Mouse (Mus musculus) heart, embryonic 13.5 days (tissue): ENCODE data around the gene Ap3b1. TPM values are rescaled to one million over a fixed set of nuclear protein-coding genes. Genes with fewer than 3 reads are reported as not detected.

Experiments
- ATAC-seq: fragments of 200-750 bp; cut with Nextera tagmentation; 2 replicates; pipeline ENCODE4 v1.8.0; 2017; ENCODE audit warnings: moderate TSS enrichment; ENCODE audit not compliant: insufficient number of reproducible peaks, low FRiP score, low TSS enrichment; ENCODE audit errors: extremely low read depth
- H3K27ac ChIP-seq: fragments of 300-500 bp; sonication (generic); replicated peaks from 2 replicates; pipeline ENCODE4 v1.5.1; 2015; ENCODE audit warnings: moderate library complexity, mild to moderate bottlenecking, inconsistent platforms
- H3K27me3 ChIP-seq: fragments of 300-500 bp; sonication (generic); replicated peaks from 2 replicates; pipeline ENCODE4 v1.6.1; 2015; ENCODE audit warnings: mild to moderate bottlenecking, inconsistent platforms
- H3K36me3 ChIP-seq: fragments of 300-500 bp; sonication (generic); 2 replicates; pipeline ENCODE4 v1.6.1; 2015; ENCODE audit warnings: mild to moderate bottlenecking, inconsistent platforms
- H3K4me1 ChIP-seq: fragments of 300-500 bp; sonication (generic); 2 replicates; pipeline ENCODE4 v1.6.1; 2015; ENCODE audit warnings: inconsistent platforms
- H3K4me2 ChIP-seq: fragments of 300-500 bp; sonication (generic); 2 replicates; pipeline ENCODE4 v1.6.1; 2015; ENCODE audit warnings: inconsistent platforms, mild to moderate bottlenecking, moderate library complexity
- H3K4me3 ChIP-seq: fragments of 300-500 bp; sonication (generic); 2 replicates; pipeline ENCODE4 v1.5.1; 2015; ENCODE audit warnings: moderate library complexity, mild to moderate bottlenecking, inconsistent platforms
- H3K9ac ChIP-seq: fragments of 300-500 bp; sonication (generic); 2 replicates; pipeline ENCODE4 v1.6.1; 2015; ENCODE audit warnings: inconsistent platforms, mild to moderate bottlenecking, moderate library complexity
- H3K9me3 ChIP-seq: fragments of 300-500 bp; sonication (generic); 2 replicates; pipeline ENCODE4 v1.6.1; 2016; ENCODE audit warnings: inconsistent platforms
- WGBS: fragments of 180-500 bp; shearing (Covaris S2); methylation state at CpG from one replicate; pipeline ENCODE4 v1.1.7; 2015; ENCODE audit warnings: mixed read lengths; 5-methylcytosine and 5-hydroxymethylcytosine counted together
- polyA plus RNA-seq: library from polyadenylated mRNA; unstranded; fragments of >200 nt; fragmentation: Nextera tagmentation; extraction: Ambion mirVana; gene quantifications from 2 replicates; pipeline ENCODE4 v1.2.1, GENCODE M21; 2015

The Ap3b1 gene
- polyA plus RNA-seq, 1 experiment from 2014 or later: 29.4 TPM

DNA sequence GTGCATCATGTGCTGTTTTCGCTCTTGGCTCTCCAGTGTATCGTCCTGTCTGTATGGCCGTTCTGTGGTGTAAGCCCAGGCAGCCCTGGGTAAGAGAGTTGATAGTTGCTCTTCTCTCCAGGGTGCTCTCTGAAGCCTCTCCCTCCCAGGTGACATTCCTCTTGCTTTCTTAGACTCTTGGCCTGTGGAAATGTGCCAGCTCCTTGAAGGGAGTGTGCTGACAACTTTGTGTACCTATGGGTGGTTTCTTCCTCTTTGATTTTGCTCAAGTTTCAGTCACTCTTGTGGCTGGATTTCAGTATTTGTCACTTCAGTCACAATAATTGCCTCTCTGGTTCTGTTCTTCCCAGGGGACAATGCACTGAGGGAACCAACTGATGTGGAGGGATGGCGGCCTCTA, 20.2 kb downstream of the Ap3b1 start:
- no peak for ATAC-seq
- WGBS: 79% methylated on average over 4 of the region's 4 CpGs
- no peak overlapping the region for H3K27ac ChIP-seq
- H3K9ac ChIP-seq: no peak overlapping the region
- H3K4me3 ChIP-seq: no peak overlapping the region
- H3K36me3 ChIP-seq: no peaks in the 10 kb centered on the region
- H3K4me1 ChIP-seq: peaks cover 28% of the 10 kb centered on the region
- no peak overlapping the region for H3K4me2 ChIP-seq
- H3K9me3 ChIP-seq: no peaks in the 10 kb centered on the region
- no peaks in the 10 kb centered on the region for H3K27me3 ChIP-seq

DNA sequence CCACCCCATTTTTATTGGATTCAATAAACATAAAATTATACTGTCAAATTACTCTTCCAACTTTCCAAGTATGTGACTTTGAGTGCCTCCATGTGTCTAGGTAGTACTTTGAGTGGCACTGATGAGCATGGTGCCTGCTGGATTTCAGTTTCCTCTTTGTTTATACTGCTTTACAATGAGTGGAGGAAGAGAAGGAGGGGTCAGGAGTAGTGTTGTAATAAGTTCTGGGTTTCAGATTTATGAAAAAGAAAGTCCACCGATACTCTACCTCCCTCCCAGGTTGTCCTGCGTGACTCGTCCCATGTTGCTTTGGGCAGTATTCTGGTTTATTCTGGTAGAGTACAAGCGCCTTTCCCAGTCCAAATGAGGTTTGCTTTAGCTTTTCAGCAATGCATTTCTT, 22.7 kb downstream of the Ap3b1 start:
- Histone ChIP-seq H3K27ac (no peak overlapping the region), H3K4me3 (no peak overlapping the region), H3K9ac (no peak overlapping the region), H3K27me3 (no peaks in the 10 kb centered on the region), H3K9me3 (no peaks in the 10 kb centered on the region), H3K4me1 (peaks cover 36% of the 10 kb centered on the region), H3K36me3 (no peaks in the 10 kb centered on the region), H3K4me2 (no peak overlapping the region)
- WGBS: 78% methylated on average over 4 of the region's 4 CpGs
- no peak for ATAC-seq

DNA sequence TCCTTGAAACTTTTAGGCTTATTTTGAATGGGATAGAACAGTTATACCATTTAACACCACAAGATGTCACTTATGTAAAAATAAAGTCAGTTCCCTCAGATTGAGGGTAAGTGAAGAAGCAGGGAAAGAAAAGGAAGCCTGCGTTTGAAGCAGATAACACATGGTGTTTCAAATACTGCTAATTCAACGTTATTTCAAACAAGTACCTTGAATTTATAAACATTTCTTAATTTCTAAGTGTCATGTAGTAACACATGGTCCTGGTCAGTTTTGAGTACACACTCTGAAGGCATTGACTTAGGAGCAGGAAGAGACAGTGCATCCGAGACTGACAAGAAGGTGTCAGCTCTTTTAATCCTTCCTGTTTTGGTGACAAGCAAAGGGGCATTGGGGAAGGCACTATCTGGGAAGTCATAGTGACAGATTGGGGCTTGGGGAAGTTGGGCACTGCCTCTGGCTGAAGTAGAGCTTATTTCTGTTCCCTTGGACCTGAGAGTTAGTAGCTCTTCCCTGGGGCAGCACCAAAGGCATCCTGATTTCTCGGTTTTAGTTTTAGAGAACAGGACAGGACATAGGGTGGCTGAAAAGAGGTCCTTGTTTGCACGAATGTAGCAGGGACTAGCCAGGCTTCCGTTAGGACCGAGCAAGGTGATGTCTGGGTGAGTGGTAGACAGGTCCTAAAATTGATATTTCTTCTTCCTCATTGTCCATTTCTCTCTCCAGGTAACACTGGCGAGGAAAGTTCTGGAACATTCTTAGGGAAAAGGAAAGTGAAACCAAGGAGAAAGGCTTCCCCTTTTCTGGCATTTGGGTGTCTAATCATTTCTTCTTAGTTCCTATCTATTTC, 23.3 kb downstream of the Ap3b1 start:
- no peak overlapping the region for H3K4me3 ChIP-seq
- no peak for ATAC-seq

DNA sequence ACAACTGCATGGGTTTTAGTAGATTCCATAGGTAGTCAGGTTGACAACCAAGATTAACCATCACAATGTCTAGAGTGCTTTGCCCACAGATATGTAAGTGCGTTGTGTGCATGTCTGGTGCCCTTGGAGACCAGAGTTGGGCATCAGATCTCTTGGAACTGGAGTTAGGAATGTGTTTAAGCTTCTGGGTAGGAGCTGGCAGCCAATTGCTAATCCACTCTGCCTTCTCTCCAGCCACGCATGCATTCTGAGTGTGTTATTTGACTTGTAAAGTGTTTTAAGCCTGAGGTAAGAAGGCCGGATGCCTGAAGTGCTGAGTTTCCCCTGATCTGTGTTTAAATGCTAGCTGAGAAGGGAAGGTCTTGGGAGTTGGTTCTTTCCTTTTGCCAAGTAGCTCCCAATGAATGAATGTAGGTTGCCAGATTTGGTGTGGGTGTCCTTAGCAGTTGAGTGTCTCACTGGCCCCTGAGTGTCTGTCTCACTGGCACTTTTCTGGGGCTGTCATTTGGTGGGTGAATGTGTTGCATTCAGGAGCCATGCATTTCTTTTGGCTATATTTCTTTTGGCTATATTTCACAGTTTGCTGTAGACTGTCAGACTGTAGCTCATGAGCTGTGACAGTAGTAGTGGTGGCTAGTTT, 26.3 kb downstream of the Ap3b1 start:
- Histone ChIP-seq H3K9ac (no peak overlapping the region), H3K36me3 (peaks cover 3% of the 10 kb centered on the region; the same call in 1 of the 2 replicates), H3K9me3 (no peaks in the 10 kb centered on the region), H3K4me2 (no peak overlapping the region), H3K27me3 (no peaks in the 10 kb centered on the region), H3K4me1 (peaks cover 38% of the 10 kb centered on the region), H3K27ac (0 out of 2 replicates have a peak overlapping the region, but pooled peaks have one; percentile 8), H3K4me3 (no peak overlapping the region)
- WGBS: 85% methylated on average over 3 of the region's 3 CpGs
- ATAC-seq: no peak

More for the DNA sequence above, 23.3 kb downstream of the Ap3b1 start:
- Histone ChIP-seq H3K27ac (no peak overlapping the region; the same call in 1 of the 2 replicates), H3K9me3 (no peaks in the 10 kb centered on the region), H3K4me2 (no peak overlapping the region), H3K9ac (0 out of 2 replicates have a peak overlapping the region, but pooled peaks have one; percentile 24), H3K27me3 (no peaks in the 10 kb centered on the region), H3K4me1 (peaks cover 36% of the 10 kb centered on the region), H3K36me3 (peaks cover 3% of the 10 kb centered on the region; the same call in 1 of the 2 replicates)
- whole genome bisulfite sequencing: 58% methylated on average over 8 of the region's 8 CpGs

DNA sequence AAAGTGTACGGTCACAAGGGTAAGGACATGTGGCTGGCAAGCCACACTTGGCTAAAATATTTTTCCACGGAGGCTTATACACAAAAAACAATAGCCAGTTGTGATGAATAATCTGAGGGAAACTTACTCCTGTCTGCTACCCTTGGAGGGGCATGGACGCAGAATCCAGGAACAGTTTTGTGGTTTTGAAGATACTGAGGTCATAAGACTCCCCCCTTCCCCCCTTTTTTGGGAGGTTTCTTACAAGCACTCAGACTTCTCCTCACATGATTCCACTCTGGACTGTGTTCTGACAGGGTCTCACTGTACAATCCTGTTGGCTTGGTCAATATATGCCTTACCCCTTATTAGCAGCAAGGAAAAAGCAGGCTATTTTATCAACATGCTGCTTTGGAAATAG, 29.8 kb downstream of the Ap3b1 start:
- WGBS: 69% methylated on average over 3 of the region's 3 CpGs
- no peak overlapping the region for H3K9ac ChIP-seq
- H3K36me3 ChIP-seq: peaks cover 17% of the 10 kb centered on the region
- ATAC-seq: no peak
- no peak overlapping the region for H3K27ac ChIP-seq
- no peak overlapping the region for H3K4me2 ChIP-seq
- peaks cover 38% of the 10 kb centered on the region for H3K4me1 ChIP-seq
- no peaks in the 10 kb centered on the region for H3K27me3 ChIP-seq
- no peaks in the 10 kb centered on the region for H3K9me3 ChIP-seq
- H3K4me3 ChIP-seq: no peak overlapping the region

DNA sequence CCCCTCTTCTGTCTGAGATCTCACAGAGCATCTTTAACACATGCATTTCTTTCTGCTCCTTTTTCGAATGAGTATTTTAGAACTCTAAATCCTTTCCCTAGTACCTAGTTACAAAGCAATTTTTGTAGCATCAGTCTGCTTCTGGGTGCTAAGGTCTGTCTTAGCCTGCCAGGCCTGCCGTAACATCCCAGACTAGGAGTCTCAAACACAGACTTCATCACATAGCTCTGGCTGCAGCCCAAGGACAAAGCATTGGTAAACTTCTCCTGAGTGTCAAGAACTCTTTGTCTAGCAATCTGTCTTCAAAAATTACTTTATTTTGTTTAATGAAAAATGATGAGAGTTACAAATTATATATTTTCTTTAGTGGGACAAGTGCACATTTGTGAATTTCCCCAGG, 30.8 kb downstream of the Ap3b1 start:
- no peak for ATAC-seq
- Histone ChIP-seq H3K4me2 (no peak overlapping the region), H3K9ac (no peak overlapping the region), H3K4me1 (peaks cover 47% of the 10 kb centered on the region), H3K27ac (no peak overlapping the region), H3K9me3 (no peaks in the 10 kb centered on the region), H3K4me3 (no peak overlapping the region), H3K27me3 (no peaks in the 10 kb centered on the region), H3K36me3 (peaks cover 22% of the 10 kb centered on the region)
- WGBS: 74% methylated on average over 2 of the region's 2 CpGs

DNA sequence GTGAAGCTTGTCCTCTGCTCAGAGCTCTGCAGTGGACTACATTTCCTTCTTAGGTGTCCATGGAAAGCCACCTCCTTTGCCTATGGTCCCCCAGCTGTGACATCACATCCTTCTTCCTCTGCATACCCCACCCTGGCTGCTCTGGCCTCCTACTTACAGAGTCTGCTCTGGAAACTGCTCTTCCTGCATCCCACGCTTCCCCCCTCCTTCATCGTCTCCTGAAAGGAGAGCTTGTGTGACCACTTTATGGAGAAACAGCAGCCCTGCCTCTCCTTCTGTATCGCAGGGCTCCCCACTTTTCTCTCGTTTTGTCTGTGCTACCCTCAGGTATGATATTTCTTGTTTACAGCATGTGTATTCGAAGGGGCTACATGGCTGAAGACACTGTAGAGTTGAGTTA, 33.5 kb downstream of the Ap3b1 start:
- Histone ChIP-seq H3K4me3 (no peak overlapping the region), H3K9me3 (no peaks in the 10 kb centered on the region), H3K36me3 (peaks cover 41% of the 10 kb centered on the region), H3K4me2 (no peak overlapping the region), H3K27ac (no peak overlapping the region), H3K9ac (no peak overlapping the region), H3K4me1 (peaks cover 60% of the 10 kb centered on the region), H3K27me3 (no peaks in the 10 kb centered on the region)
- ATAC-seq: no peak
- WGBS: 86% methylated on average over 5 of the region's 5 CpGs

DNA sequence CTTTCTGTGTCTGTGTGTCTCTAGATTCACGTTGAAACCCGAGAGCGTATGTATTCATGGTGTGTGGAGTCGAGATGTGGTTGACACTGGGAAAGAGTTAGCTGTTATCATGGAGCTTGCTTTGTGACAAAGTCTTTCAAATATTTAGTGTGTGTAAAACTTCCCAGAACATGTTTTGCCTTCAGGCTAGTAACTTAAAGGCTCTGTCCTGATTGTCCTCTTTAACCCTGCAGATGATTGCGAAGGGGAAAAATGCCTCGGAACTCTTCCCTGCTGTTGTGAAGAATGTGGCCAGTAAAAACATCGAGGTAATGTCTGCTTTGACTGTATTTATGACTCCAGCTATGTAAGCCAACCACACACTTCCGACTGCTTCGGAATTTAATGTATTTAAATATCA, 35.7 kb downstream of the Ap3b1 start:
- ATAC-seq: no peak
- peaks cover 48% of the 10 kb centered on the region for H3K36me3 ChIP-seq
- H3K9ac ChIP-seq: no peak overlapping the region
- no peaks in the 10 kb centered on the region for H3K27me3 ChIP-seq
- H3K4me3 ChIP-seq: no peak overlapping the region
- 69% methylated on average over 9 of the region's 9 CpGs for WGBS
- H3K27ac ChIP-seq: no peak overlapping the region; the same call in 1 of the 2 replicates
- no peak overlapping the region for H3K4me2 ChIP-seq
- no peaks in the 10 kb centered on the region for H3K9me3 ChIP-seq
- H3K4me1 ChIP-seq: peaks cover 46% of the 10 kb centered on the region

DNA sequence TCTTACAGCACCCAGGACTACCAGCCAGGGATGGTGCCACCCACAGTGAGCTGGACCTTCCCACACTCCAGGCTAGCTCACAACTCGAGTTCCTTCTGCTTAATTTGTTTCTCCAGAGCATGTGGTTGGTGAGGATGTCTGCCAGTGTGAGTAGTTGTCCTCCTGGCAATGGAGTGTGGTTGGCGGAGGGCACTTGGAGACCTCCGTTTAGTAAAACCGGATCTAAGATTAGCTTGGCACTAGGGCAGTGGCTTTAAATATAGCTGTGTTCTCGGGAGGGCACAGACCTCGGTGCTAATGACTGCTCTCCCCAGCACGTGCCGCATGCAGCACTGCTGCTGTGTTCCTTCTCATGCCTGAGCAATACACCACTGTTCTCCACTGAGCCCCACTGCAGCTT, 37.0 kb downstream of the Ap3b1 start:
- no peak overlapping the region for H3K4me3 ChIP-seq
- no peak overlapping the region for H3K9ac ChIP-seq
- no peaks in the 10 kb centered on the region for H3K9me3 ChIP-seq
- peak overlapping the region; percentile 61 for H3K27ac ChIP-seq
- H3K4me1 ChIP-seq: peaks cover 34% of the 10 kb centered on the region
- H3K4me2 ChIP-seq: no peak overlapping the region
- H3K36me3 ChIP-seq: peaks cover 48% of the 10 kb centered on the region
- no peak for ATAC-seq
- WGBS: 53% methylated on average over 8 of the region's 8 CpGs
- no peaks in the 10 kb centered on the region for H3K27me3 ChIP-seq

DNA sequence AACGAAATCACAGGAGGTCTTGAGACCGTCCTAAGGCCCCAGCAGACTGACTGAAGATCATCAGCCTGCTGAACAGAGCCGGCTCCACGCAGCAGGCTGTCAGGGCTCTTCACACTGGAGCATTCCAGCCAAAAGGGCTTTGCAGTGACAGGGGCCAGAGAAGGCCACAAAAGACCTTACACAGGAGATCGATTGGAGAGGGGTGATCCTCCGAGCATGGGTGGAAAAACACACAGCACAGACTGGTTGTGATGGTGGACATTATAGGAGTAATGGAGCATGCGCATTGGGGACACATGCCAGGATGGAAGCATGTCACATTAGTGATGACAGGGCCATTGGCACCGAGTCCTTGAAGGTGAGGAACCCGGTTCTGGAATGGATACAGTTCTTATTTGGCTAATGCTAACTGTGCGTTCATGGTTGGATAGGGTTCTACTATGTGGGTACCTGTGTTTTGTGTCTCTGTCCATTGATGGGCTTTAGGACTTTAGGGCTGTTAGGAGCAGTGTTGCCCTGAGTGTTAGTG, 37.7 kb downstream of the Ap3b1 start:
- Histone ChIP-seq H3K4me1 (peaks cover 34% of the 10 kb centered on the region), H3K27me3 (no peaks in the 10 kb centered on the region), H3K9me3 (no peaks in the 10 kb centered on the region), H3K27ac (peak overlapping the region; percentile 61; the same call in 1 of the 2 replicates), H3K36me3 (peaks cover 52% of the 10 kb centered on the region), H3K4me3 (no peak overlapping the region), H3K9ac (no peak overlapping the region), H3K4me2 (no peak overlapping the region)
- 73% methylated on average over 10 of the region's 10 CpGs for WGBS
- no peak for ATAC-seq

DNA sequence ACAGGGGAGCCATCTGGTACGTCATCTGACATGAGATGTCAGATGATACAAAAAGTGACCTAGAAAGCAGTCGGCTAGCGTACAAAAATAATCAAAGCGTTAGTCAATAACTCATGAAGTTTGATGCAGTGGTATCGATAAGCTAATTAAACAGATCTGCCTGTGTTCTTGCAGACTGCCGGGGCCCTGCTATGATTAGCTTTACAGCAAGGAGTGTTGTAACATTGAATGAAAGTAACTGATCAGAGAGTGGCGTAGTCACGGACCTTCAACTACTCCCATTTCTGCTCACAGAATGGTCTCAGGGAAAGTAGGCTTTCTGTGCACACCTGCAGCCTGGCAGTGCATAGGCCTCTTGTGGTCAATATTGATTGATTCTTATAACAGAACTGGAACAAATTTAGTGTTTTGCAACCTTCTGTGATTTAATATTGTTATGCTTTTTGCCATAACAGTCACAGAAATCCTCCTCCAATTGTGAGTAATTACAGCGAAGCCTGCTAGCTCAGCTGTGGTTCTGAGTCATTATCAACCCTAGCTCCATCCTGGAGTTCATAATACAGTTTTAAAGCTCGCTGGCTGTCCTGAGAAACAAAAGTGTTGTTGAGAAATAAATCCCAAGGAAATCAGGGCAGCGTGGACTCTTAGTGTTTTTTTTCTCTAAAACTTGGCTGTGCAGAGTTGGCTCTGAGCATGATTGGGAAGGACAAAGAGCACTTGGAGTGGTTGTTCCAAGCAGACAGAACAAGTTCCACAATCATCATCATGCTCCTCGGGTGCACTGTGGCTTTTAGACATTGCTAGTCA, 40.0 kb downstream of the Ap3b1 start:
- 86% methylated on average over 12 of the region's 12 CpGs for WGBS
- H3K36me3 ChIP-seq: peaks cover 43% of the 10 kb centered on the region
- no peak overlapping the region for H3K4me3 ChIP-seq
- no peak overlapping the region for H3K4me2 ChIP-seq
- H3K27ac ChIP-seq: no peak overlapping the region
- no peaks in the 10 kb centered on the region for H3K27me3 ChIP-seq
- no peak for ATAC-seq
- no peak overlapping the region for H3K9ac ChIP-seq
- H3K4me1 ChIP-seq: peaks cover 28% of the 10 kb centered on the region
- no peaks in the 10 kb centered on the region for H3K9me3 ChIP-seq
